In the genomic region with DNA sequence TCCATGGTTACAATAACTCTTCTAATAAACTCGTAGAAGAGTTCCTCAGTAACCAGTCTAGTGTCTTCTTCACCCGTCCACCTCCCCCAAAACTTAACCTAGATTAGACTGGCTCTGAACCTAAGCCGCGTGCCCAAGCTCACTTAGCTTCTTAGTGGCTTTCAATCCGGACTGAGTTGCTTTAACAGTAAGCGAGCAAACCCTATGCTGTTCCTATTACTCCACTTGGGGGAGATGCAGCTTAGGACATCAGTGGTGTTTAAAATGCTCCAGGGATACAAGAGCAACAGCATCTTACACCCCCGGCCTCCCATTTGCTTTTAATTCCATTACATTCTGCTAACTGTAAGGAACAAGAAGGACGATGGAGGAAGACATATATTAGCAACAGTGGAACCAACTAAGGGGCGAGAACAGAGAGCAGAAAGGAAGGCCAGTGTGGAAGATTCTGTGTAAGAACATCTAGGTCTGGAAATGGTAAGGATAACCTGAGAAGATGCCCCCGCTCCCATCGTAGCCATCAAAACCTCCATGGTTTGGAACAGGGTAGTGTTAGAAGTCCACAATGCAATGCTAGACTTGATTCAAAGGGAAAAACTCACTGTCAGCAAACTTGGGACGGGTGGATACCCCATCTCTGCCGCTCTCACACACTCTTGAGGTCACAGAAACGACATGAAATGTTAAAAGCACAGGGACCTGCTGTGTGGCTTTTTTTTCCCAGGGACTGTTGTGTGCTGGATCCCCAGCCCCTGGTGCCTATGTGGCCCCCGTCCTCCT, we compare ENCODE assay signal across 11 mouse cellular contexts.
A peak's percentile ranks its signal among the peaks of the same experiment; 100 is the strongest.
DNase-seq lines count a peak whose midpoint lies in the region; ATAC-seq and TF ChIP-seq lines count a peak whose summit lies in the region.
"Had no signal": no experiment of that assay in that cellular context is flagged by ENCODE, and none has a peak within 500 bp of the region (broad histone marks: within the 10 kb centered on the region; RNA-seq: fewer than 3 reads in every experiment).

No protein-coding gene starts in this region.

- intact Hi-C loops in gastrocnemius, adult 2 months (cut with DNase I) = no loop called here
- intact Hi-C loops in gastrocnemius, postnatal 14 days (cut with DNase I; ENCODE audit: low total_unique reads) = loop anchor here (5.0 kb wide), 1 partner anchor 196 kb away; a partner anchor contains a TSS

- no peak overlapping the region for H3K4me3 ChIP-seq in gastrocnemius, adult 2 months
- H3K4me3 ChIP-seq: hindbrain, embryonic 15.5 days; limb, embryonic 15.5 days had no signal

- H3K27ac ChIP-seq in gastrocnemius, adult 2 months = no peak overlapping the region
- H3K27ac ChIP-seq: hindbrain, embryonic 15.5 days; limb, embryonic 15.5 days had no signal

- TF ChIP-seq POLR2A in brain, embryonic 14.5 days (IDR thresholded peaks at IDR 0.05; ENCODE audit: borderline replicate concordance, extremely low read depth, insufficient read depth, insufficient read length, poor library complexity, severe bottlenecking) = no peak

- peak; percentile 33 for TF ChIP-seq CTCF in gastrocnemius, adult 2 months (IDR thresholded peaks at IDR 0.05)
- peak; percentile 51; the same call in 1 of the 2 replicates for TF ChIP-seq CTCF in brain, embryonic 14.5 days (IDR thresholded peaks at IDR 0.05; ENCODE audit: borderline replicate concordance, extremely low read depth, insufficient read depth, insufficient read length)

- ATAC-seq in activated CD4-positive, CD25-positive, alpha-beta regulatory T cell, adult 4 months = no peak

- DNase-seq in gastrocnemius, adult 2 months = no peak
- DNase-seq in gastrocnemius, postnatal 14 days = no peak
- DNase-seq in layer of hippocampus, adult 9-11 months = peak; percentile 55
- no peak for DNase-seq in layer of hippocampus, postnatal 36 days
- DNase-seq in 416B (ENCODE audit: low read depth) = peak; percentile 22
- peak; percentile 80 for DNase-seq in brain, embryonic 14.5 days (ENCODE audit: low read depth)
- no peak for DNase-seq in adrenal gland, adult 8-10 months
- DNase-seq: thymus, postnatal 25 days had no signal

Comparison
In these comparisons a context has a peak if more than half of its experiments do, and no peak if none do; other contexts are left out.
1. DNase-seq: peak in layer of hippocampus, adult 9-11 months (single experiment), 416B (single experiment) and brain, embryonic 14.5 days (single experiment); none in gastrocnemius, adult 2 months (single experiment), gastrocnemius, postnatal 14 days (single experiment), layer of hippocampus, postnatal 36 days (0 of 2) and adrenal gland, adult 8-10 months (single experiment).